Mouse (Mus musculus): ENCODE data around the gene Dnajb1.

Dnajb1 gene

DNA sequence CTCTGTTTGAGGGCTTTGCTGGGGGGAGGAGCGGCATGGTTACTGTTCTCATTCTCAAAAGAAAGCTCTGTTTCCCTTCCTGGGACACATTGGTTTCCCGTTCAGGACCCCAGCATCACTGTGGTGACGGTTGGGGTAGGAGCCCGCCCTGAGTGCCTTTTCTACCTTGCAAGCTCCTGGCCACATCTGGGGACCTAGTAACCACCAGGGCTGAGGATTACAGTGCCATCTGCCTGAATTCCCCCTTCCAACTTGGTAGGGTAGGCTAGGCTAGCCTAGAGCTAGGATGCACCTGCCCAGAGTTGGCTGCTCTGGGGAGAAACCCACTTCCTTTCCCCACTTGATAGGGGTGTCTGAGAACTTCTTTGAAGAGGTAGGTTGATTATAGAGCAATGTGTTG, 3.9 kb downstream of the Dnajb1 start:
- no peak for DNase-seq (ENCODE audit: low read depth)

DNA sequence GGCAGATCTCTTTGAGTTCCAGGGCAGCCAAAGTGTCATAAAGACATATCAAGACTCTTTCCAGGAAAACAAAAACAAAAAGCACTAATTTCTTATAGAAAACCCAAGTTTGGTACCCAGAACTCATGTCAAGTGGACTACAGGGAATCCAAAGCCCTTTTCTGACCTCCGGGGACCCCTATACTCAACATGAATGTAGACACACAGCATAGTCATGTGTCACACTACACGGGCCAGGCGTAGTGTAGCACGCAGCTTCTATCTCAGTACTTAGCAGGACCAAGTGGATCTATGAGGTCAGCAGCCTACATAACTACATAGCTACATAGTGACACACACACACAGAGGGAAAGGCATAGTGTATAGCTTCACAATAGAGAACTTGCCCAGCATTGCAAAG, 5.7 kb downstream of the Dnajb1 start:
- DNase-seq (ENCODE audit: low read depth): no peak

DNA sequence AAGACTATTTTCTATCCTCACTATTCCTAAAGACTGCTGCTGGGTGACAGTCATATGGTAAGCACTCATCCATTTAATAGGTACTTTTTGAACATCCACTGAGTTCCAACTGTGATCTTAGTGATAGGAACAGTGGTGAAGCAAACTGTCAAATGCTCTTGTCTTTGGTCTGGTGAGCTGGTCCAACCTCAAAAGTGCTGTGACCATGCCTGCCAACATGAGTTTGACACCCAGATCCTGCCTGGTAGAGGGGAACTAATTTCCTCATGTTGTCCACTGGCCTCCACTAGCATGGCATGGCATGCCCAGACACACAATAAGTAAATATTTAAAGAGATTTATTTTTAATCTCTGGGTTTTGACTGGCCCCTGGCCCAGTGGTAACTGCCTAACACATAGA, 8.6 kb downstream of the Dnajb1 start:
- DNase-seq (ENCODE audit: low read depth): no peak

DNA sequence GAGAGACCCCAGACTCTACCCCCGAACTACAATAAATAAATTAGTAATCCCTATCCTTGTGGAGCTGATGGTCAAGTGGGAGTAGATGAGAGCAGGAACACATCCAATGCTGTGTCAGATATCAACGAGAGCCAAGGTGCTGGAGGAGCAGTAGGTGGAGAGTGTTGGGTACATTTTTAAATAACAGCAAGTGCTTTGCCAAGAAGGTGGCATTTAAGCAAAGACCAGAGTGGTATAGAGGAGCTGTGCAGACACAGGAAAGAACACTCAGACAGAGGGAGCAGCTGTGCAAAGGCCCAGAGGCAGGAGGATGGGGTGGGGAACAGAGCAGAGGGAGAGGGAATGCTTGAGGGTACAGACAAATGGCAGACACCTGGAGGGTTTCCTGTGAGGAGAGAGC, 9.1 kb downstream of the Dnajb1 start:
- DNase-seq (ENCODE audit: low read depth): no peak

DNA sequence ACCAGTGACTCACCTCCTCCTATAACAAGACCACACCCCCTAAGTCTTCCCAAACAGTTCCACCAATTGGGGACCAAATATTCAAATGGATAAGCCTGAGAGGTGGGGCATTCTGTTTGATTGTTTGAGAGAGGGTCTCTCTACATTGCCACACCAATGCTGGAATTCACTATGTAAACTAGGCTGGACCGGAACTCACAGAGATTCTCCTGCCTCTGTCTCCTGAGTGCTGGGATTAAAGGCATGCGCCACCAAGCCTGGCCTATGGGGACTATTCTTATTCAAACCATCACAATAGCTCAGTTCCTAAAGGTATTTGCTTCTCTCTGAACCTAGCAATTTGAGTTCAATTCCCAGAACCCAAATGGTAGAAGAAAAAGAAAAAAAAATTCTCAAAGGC, 10.6 kb downstream of the Dnajb1 start:
- DNase-seq (ENCODE audit: low read depth): no peak

DNA sequence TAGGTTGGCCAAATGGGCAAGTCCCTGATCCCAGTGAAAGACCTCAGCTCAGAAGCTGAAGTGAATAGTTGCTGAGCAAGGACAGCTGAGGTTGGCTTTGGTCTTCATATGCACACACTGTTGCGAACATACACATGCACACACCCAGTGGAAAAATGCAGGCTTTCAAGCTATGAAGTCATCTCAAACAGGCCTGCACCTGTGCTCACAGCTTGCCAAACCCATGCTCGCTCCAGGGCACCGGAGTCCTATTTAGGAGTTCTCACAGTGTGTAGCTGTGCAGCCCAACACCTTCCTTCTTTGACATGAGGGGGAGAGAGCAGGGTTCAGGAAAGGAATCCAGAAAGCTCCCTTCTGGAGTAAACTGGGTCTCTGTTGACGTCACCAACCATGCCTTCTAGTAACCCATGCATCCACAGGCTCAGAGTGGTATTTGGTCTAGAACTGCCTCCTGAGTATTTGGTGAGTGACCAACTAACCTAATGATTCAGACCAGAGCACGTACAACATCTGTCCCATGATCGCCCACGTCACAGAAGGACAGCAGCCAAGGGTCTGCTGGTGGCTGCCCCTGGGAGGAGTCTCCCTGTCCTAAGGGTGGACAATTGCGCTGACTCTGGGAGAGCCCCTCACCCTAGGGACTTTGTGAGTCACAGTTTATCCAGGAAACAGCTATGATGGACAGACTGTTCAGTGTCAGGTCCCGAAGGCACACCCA, 11.7 kb downstream of the Dnajb1 start:
- DNase-seq (ENCODE audit: low read depth): no peak

DNA sequence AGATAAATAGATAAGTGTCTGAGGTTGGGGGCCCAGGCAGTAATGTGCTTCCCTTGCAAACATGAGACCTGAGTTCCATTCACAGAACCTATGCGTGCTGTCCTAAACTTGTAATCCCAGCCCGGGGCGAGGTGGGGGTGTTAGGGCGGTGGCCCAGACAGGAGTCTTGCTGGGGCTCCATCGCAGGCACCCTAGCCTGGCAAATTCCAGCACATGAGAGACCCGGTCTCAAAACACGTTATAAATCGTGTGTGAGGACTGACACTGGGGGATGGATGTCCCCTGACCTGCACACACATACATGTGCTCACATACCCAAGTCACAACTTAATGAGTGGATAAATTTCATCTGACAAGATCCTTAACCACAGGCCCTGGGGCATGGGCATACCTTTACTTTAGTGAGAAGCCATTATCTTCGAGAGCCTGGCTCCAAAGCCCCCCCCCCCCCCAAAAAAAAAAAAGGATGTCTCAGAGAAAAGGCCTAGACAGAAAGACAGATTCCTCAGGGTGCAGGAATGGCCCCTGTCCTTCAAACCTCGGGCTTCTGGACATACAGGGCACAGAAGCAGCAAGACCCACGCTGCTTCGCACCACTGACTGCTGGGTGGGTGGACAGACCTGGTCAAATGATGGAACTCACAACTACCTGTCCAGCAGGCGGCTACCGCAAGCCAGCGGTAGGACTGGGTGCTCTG, 13.8 kb downstream of the Dnajb1 start:
- DNase-seq (ENCODE audit: low read depth): no peak

DNA sequence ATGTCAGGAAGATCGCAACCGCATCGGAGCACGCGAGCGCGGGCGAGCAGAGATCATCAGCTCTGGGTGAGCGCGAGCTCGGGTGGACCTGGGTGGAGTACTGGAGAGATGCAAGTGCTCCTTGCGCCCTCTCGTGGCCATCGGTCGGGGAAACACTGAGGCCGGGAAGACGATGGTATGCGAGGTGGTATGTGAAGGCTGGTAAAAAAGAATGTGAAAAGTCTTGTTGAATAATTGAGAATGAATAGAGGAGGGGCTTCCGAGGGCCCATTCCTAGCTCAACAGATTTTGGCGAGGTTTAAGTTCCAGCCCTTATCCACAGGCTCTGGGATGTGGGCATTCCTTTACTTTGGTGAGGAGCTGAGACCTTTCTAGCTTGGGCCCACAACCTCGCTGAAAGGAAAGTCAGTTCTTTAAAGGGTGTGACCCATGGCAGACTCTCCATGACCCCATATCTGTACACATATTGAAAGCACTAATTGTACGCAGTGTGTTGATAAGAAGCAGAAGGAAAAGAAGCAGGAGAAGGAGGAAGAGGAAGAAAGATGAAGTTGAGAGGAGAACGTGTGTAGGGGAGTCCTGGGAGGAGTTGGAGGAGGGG, 14.5 kb downstream of the Dnajb1 start:
- DNase-seq (ENCODE audit: low read depth): peak; percentile 77

DNA sequence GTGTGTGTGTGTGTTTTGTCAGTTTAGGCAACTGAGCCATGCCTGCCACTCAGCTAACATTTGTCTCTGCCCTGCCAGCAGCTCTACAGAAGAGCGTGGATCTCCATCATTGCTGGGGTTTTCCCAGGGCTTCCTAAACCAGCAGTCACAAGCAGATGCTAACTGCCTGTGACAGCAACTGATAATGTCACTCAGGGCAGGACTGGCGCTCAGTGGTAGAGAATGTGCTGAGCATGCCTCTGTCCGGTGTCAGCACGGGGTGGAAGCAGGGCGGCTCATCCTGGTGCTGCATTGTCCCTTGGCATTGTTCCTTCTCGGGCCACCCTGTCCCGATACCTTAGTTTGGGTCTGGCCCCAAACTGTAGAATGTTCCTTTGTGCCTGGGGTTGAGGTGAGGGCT, 15.6 kb downstream of the Dnajb1 start:
- DNase-seq (ENCODE audit: low read depth): no peak

DNA sequence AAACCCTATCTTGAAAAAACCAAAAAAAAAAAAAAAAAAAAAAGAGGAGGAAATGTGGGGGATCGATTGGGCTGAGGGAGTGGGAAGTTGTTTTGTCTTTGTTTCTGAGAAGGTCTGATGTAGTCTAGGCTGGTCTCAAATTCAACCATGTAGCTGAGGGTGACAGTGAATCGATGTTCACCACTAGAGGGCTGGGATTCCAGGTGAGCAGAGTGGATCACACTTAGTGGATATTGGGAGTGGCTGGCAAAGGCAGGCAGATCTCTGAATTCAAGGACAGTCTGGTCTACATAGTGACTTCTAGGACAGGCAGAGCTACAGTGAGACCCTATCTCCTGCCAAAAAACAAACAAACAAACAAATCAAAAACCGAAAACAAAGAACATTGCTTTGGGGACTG, 16.7 kb downstream of the Dnajb1 start:
- DNase-seq (ENCODE audit: low read depth): no peak

DNA sequence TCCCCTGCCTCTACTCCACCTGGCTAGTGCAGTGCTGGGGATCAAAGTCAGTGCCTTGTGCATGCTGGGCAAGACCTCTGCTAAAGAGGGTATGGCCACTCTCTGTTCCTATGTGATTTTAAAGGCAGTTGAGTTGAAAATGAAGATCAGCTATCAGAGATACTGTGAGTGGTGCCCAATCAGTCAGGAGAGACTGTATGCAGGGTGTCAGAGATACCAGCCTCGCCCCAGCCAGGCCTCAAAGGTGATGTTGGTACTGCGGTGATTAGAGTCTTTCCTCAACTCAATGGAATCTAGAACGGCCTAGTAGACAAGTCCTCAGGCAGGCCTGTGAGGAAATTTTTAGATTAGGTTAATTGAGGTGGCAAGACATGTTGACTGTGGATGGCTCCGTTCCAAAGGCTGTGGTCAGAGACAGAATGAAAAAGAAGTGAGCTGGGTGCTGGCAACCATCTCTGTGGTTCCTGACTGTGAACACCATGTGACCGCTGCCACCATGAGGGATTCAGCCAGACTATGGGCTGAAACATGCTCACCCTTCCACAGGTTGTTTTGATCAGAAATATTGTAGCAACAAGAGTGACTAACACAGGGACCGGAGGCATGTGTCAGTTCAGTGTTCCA, 17.8 kb downstream of the Dnajb1 start:
- DNase-seq (ENCODE audit: low read depth): no peak

DNA sequence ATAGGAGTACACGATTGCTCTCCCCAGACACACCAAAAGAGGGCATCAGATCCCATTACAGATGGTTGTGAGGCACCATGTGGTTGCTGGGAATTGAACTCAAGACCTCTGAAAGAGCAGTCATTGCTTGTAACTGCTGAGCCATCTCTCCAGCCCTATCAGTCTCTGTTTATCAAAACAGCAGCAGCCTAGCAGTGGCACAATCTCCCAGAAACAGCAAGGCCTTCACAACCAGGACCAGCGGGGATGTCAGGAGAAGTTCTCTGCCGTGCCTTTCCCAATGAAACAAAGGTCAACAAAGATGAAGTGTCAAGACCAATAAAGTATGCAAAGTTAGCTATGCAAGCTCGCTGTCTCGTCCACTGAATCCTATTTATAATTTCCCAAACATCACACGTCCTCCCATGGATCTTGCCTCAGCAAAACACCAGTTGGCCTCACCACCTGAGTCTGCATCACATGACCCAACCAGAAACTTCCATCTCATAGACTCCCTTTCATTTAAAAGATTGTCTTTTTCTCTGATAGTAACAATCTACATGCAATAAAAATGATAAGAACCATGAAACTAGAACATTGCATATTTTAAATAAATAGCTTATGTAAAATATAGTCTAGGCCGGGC, 24.2 kb downstream of the Dnajb1 start:
- no peak for DNase-seq (ENCODE audit: low read depth)

DNA sequence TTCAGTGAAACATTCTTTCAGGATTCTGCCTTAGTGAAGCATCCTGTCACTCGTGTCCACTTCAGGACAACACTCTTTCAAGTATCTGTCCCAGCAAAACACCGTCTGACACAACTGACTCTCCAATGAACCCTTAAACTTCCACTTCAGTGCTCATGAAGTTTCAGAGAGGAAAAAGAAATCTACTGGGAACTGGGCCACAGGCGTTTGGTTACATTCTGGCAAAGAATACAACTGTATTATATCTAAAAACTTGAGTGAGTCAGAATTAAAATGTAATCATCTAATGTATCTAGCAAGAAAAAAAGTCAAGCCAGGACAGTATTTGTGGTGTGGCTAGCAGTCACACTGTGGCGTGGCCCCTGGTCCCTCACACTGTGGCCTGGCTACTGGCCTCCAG, 30.9 kb downstream of the Dnajb1 start:
- no peak for DNase-seq (ENCODE audit: low read depth)

DNA sequence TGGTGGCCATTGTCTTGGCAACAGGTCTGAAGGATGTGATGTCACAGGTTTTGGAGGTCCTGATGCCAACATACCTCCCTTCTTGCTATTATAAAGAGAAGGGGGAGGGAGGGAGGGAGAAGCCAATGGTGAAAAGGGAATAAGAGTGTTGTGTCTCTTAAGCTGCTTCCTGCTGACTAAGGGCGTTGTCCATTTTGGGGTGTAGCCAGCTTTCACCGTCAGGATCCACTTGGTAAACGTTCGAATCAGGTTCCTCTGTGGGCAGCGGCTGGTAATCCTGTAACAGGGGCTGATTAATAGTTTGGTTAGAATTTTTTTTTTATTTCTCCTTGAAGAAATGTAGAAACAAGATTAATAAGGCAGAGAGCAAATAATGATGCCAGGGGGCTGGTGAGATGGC, 31.7 kb downstream of the Dnajb1 start:
- no peak for DNase-seq (ENCODE audit: low read depth)

DNA sequence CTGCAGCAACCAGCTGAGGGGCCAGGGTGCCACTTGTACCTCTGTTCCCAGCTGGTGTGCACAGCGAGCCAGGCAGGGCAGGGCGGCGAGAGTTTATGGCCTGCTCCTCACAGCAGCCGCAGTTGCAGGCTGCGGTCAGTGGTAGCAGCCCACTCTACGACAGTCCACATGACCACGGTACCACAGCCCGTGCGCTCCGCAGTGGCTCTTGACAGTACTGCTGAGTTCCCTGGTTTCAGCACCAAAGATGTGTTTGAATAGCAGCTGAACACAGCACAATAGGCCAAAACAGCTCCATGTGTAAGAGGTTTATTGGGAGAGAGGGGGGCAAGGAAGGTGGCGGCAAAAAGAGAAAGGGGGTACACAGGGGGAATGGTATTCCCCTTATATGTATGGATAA, 39.5 kb downstream of the Dnajb1 start:
- DNase-seq (ENCODE audit: low read depth): no peak

DNA sequence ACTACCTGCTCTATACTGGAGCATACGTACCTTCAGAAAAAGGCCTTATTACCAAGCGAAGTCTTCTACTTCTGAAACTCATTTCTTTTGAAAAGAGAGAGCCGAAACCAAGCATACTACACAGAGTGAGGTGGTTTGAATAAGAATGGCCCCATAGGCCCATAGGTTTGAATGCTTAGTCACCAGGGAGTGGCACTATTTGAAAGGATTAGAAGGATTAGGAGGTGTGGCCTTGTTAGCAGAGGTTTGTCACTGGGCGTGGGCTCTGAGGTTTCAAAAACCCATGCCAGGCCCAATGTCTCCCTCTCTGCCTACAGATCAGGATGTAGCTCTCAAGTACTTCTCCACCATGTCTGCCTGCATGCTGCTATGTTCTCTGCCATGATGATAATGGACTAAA, 40.0 kb downstream of the Dnajb1 start:
- DNase-seq (ENCODE audit: low read depth): no peak

DNA sequence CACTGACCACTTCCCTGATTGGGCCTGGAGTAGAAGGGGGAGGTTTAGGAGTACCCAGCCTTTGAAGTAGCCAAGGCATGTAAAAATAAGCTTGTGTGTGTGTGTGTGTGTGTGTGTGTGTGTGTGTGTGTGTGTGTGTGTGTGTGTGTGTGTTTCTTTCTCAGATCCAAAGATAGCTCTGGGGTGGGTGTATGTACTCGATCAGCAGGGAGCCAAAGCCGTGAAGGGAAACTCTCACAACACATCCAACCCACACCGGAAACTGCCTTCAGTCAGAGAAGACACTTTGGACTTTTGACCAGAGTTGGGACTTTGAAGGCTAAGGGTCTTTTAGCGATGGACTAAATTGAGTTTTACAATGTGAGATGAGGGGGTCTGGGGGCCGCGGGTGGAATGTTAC, 41.7 kb downstream of the Dnajb1 start:
- no peak for DNase-seq (ENCODE audit: low read depth)

DNA sequence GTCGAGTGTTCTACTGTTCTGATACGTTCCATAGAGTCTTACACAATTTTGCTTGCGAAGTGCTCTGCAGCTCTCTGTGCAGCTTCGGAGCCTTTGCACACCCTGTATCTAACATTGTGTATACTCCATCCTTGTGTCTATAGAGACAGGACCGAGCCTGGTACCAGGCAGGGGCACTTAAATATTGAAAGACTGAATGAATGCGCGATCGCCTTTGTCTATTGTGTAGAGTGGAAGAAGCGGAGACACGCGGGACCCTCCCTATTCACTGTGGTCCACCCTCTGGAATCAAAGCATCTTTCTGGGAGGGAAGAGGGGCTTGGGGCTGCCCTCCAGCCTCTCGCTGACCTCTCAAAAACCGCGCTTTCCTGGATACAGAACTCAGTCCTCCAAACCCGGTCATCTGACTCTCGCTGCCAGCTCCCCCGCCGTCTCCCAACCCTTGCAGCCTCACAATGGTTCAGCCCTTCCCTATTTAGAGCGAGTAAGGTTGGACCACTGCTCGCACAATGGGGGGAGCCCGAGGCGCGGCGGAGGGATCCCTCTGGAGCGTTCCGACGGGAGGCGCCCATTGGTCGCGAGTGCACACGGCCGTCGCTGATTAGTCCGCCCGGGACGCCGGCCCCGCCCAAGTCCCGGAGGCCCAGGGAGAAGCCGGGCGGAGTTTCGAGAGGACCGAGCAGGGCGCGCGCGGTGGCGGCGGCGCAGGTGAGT, 44.2 kb downstream of the Dnajb1 start, which contains the start of gene Gipc1:
Gipc1 (plus strand) TSS at position 648 of the 714 bp plus-strand sequence.
- DNase-seq (ENCODE audit: low read depth): peak; percentile 98

DNA sequence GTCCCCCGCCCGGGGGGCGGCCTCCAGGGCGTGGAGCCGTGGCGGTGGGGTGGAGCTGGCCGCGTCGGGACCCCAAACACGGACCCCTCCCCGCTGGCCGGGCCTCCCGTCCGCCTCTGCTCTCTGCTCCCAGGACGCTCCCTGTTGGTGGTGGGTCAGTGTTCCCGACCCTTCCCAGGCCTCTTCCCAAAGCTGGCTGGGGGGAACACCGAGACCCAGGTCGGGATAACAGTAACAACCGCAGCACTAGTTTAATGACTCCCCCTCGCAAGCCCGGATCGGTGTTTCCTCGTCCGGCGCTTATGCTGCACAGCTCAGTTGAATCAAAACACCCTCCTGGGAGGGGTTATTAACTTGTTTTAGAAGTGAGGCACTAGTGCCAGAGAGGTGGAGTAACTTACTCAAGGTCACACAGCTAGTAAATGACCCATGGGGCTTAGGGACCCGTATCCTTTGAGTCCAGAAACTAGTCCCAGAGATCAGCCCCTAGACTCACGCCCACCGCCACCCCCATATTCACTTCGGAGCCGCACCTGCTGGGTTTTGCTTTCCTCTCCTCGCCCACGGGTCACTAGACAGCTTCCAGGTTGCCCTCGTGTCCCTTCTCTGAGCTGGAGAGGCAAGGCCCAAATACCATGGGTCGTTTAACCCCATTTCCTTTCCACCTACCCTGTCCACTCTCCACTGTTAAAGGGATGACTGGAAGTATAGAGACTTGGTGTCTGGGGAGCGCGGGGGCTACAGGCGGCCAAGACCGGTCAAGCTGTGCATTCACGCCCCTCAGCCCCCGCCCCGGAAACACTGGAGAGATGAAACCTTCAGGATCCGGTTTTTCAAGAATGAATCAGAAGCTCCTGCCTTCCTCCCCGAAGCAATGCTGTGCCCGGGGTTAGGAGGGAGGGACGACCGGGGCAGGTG, 45.0 kb downstream of the Dnajb1 start:
- DNase-seq (ENCODE audit: low read depth): no peak

DNA sequence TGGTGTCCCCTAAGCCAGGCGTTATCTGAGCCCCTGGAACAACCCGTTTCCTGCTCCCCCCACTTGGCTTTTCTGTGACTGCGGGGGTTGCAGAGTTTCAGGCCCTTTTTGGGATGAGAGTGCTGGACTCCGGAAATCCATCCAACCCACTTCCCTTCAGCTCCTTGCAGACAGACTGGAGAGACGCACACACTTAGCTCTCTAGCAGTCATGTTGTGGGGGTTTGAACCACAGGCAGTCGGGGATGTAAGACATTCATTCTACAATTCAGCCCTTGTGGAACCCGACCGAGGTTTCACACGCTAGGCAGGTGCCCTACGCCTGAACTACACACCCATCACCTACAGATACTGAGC, 45.6 kb downstream of the Dnajb1 start:
- DNase-seq (ENCODE audit: low read depth): no peak

DNA sequence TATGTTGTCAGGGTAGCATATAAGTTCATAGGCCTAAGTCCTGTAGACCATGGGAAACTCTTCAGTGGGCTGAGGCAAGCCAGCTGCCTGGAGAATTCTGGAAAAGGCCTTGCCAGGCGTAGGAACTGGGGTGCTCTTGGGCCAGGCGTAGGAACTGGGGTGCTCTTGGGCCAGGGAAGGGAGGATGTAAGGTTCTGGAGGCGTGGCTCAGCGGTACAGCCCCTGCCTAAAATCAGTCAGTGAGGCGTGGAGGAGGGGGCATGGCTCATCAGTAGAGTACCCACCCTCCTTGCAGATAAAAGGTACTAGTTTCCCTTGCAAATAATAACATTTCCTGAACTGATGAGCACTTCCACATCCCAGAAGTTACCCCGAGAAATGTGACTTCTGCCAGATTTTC, 46.7 kb downstream of the Dnajb1 start:
- no peak for DNase-seq (ENCODE audit: low read depth)
